Mouse (Mus musculus) neutrophil, adult 5-6 weeks (primary cell): ENCODE results near the gene Cdc34. TPM values are rescaled to one million over a fixed set of nuclear protein-coding genes. Genes with fewer than 3 reads are reported as not detected.

ENCODE experiments used
- total RNA-seq: library from RNA; stranded (forward); fragments of 200-1000 nt; gene quantifications from 2 replicates; pipeline ENCODE4 v1.2.3, GENCODE M21; 2017

Cdc34 gene
- total RNA-seq, 1 experiment from 2014 or later, result 90.5 TPM

Other genes starting within 250 kb of the Cdc34 start
- 0.12 and 0.23 TPM in 2 replicates for gene Vmn2r83, start 213.5 kb upstream of the Cdc34 start, total RNA-seq
- 1.8 and 1.9 TPM in 2 replicates for gene Plpp2, start 148.4 kb upstream of the Cdc34 start, total RNA-seq
- gene Mier2, start 127.0 kb upstream of the Cdc34 start, total RNA-seq, result 18.9 and 21.2 TPM in 2 replicates
- gene Theg, start 94.9 kb upstream of the Cdc34 start, total RNA-seq, result not detected in 2 replicates
- not detected in 2 replicates for gene C2cd4c, start 68.2 kb upstream of the Cdc34 start, total RNA-seq
- not detected in 2 replicates for gene Shc2, start 44.3 kb upstream of the Cdc34 start, total RNA-seq
- not detected in 2 replicates for gene Odf3l2, start 36.5 kb upstream of the Cdc34 start, total RNA-seq
- gene Madcam1, start 17.6 kb upstream of the Cdc34 start, total RNA-seq, result not detected in 2 replicates
- gene Tpgs1, start 12.8 kb upstream of the Cdc34 start, total RNA-seq, result 16.0 and 16.1 TPM in 2 replicates
- gene Gzmm, start 6.8 kb downstream of the Cdc34 start, total RNA-seq, result 1.5 and 2.9 TPM in 2 replicates
- gene Bsg, start 22.3 kb downstream of the Cdc34 start, total RNA-seq, result 105 and 111 TPM in 2 replicates
- not detected in 2 replicates for gene Hcn2, start 34.4 kb downstream of the Cdc34 start, total RNA-seq
- 21.9 and 24.6 TPM in 2 replicates for gene Polrmt, start 64.4 kb downstream of the Cdc34 start, total RNA-seq
- not detected in 2 replicates for gene Fgf22, start 72.9 kb downstream of the Cdc34 start, total RNA-seq
- 12.0 and 15.9 TPM in 2 replicates for gene Rnf126, start 84.8 kb downstream of the Cdc34 start, total RNA-seq
- 1.0 and 2.6 TPM in 2 replicates for gene Fstl3, start 95.1 kb downstream of the Cdc34 start, total RNA-seq
- gene Prss57, start 108.8 kb downstream of the Cdc34 start, total RNA-seq, result 1.1 and 1.2 TPM in 2 replicates
- 40.6 and 42.1 TPM in 2 replicates for gene Palm, start 111.4 kb downstream of the Cdc34 start, total RNA-seq
- 1.0 and 1.4 TPM in 2 replicates for gene Misp, start 138.8 kb downstream of the Cdc34 start, total RNA-seq
- 101 and 117 TPM in 2 replicates for gene Ptbp1, start 172.2 kb downstream of the Cdc34 start, total RNA-seq
- gene Prtn3, start 192.3 kb downstream of the Cdc34 start, total RNA-seq, result not detected in 2 replicates
- gene Plppr3, start 192.4 kb downstream of the Cdc34 start, total RNA-seq, result 0.93 and 1.7 TPM in 2 replicates
- gene Elane, start 204.1 kb downstream of the Cdc34 start, total RNA-seq, result not detected in 2 replicates
- gene Cfd, start 208.7 kb downstream of the Cdc34 start, total RNA-seq, result not detected in 2 replicates
- 14.0 and 15.0 TPM in 2 replicates for gene Med16, start 226.7 kb downstream of the Cdc34 start, total RNA-seq
- gene Gm26602, start 228.7 kb downstream of the Cdc34 start, total RNA-seq, result not detected in 2 replicates
- 1.4 and 2.4 TPM in 2 replicates for gene Kiss1r, start 234.8 kb downstream of the Cdc34 start, total RNA-seq
- 147 and 149 TPM in 2 replicates for gene R3hdm4, start 239.0 kb downstream of the Cdc34 start, total RNA-seq
- 58.8 and 68.0 TPM in 2 replicates for gene Arid3a, start 244.8 kb downstream of the Cdc34 start, total RNA-seq